Mouse (Mus musculus): ENCODE measurements around the gene Thegl.
"Not testable (repeated sequence)": the region's sequence is repeated elsewhere in the genome, so short reads cannot be mapped to it uniquely, and the experiment has no call there.

The Thegl gene

DNA sequence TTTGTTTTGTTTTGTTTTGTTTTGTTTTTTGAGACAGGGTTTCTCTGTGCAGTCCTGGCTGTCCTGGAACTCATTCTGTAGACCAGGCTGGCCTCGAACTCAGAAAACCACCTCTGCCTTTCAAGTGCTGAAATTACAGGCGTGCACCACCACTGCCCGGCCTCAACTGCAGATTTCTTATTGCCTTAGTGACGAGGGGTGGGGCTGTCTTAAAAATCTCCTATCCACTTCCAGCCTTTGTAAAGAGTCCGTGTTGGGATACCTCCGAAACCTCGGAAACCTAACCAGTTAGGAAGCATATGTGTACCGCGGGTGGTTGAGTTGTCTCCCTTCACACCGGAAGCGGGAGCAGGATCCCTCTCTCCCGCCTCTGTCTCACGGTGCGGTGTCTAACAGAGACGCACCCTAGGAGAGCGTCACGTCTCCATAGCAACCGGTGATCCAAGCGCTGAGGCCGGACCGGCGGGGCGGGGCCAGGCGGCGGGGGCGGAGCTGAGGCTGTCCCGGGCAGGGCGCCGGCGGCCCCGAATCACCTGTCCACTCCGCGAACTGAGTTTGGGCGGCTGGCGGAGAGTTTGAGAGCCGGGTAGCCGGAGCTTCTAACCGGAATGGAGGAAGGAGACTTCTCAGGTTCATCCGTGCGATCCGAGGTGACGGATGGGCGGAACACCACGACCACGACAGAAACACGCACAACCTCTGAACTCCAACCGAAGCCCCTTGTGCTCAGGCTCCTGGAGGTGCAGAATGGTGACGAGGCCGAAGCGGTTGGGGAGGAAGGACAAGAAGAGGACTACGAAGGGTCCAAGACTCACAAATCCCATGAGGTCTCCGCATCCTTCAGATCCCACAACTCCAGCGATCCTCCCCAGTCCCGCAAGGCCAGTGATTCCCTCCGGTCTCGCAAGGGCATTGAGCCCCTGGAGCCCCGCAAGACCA lies at the start of gene Thegl:
TSS of gene Thegl (plus strand) at position 480 of the 939 bp plus-strand sequence.
- DNase-seq (ENCODE audit: extremely low spot score): peak; percentile 88

DNA sequence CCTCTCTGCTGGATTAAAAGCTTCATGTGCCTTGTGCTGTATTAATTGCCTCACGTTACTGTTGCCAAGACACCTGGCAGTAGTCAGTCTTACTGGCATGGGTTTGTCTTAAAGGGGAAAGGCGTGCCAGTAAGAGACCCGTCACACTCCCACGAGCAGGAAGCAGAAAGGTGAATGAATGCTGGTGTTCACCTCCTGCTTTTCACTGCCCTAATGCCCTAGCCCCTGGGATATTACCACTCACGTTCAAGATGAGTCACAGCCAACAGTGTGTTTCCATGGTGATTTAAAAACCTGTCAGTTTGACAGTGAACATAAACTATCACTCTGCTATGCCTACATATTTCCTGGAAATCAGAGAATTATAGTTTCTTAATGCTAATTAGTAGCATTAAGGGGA lies 46.6 kb upstream of the Thegl start:
- no peak for DNase-seq (ENCODE audit: extremely low spot score)

DNA sequence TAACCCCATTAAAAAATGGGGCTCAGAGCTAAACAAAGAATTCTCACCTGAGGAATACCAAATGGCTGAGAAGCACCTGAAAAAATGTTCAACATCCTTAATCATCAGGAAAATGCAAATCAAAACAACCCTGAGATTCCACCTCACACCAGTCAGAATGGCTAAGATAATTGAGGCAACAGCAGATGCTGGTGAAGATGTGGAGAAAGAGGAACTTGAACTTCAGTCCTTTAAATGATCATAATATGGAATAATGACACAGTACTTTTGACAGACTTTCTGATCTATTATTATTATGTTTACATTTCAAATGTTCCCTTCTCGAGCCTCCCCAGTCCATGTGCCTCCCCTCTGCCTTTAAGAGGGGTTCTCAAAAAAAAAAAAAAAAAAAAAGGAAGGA lies 44.7 kb upstream of the Thegl start:
- not testable (repeated sequence) for DNase-seq (ENCODE audit: extremely low spot score)

DNA sequence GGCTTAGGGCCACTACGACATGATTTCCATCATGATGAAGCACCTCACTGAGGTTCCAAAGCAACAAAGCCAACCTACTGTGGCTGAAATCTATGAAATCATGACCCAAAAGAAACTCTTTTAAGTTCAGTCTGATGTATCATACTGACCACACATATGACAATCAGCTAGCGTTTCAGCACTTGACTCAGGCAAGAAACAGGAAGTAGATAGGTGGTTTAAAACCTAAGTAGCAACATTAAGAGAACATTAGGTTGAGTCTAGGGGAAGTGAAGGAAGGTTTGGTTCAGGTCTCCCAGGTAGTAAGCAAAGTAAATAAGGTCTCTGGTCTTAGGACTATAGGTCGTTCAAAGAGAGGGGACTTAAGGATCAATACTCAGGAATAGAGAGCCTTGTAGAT lies 42.3 kb upstream of the Thegl start:
- no peak for DNase-seq (ENCODE audit: extremely low spot score)

DNA sequence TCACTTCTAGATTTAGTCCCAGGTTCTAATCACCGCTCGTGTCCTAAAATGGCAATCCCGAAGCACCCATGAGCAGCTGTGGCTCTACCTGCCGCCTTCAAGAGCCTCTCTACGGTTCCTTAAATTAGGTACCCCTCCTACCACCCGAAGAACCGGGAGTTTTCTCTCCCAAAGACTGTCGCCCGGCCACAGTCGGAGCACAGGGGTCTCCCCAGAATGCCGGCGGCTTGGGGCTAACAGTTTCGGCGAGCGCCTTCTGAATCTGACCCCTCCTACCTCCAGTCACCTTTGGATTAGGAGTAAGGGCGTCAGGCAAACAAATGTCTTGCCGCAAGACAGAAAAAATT lies 41.6 kb upstream of the Thegl start:
- DNase-seq (ENCODE audit: extremely low spot score): no peak

DNA sequence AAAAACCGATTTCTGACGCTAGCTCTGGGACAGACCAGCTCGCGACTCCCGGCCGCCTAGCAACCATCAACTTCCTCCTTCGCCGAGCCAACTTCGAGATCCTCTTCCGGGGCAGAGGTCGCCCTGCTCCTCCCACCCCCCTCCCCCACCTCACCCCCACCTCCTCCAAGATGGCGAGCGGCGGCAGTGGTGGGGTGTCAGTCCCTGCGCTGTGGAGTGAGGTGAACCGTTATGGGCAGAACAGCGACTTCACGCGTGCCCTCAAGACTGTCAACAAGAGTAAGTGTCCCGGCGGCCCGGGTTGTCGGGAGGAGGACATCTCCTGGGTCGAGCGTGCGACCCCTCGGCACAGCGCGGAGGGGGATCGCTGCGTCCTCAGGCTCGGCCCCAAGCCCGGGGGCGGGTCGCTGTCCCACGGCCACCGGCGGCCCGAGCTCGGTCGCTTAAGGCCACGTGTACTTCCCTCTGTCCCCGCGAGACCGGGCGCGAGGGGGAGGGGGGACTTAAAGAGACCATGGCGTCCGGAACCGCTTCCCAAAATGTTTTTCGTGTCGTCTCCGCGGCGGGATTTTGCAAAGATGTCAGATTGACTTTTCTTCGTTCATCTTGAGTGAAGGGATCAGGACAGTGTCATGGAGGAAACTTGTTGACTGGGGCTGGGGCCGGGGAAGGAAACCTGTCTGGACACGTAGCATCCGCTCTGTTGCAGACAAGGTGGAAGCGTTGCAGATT lies 41.1 kb upstream of the Thegl start, which contains the start of gene Srp72:
TSS of gene Srp72 (plus strand) at position 130 of the 732 bp plus-strand sequence.
- peak; percentile 93 for DNase-seq (ENCODE audit: extremely low spot score)

DNA sequence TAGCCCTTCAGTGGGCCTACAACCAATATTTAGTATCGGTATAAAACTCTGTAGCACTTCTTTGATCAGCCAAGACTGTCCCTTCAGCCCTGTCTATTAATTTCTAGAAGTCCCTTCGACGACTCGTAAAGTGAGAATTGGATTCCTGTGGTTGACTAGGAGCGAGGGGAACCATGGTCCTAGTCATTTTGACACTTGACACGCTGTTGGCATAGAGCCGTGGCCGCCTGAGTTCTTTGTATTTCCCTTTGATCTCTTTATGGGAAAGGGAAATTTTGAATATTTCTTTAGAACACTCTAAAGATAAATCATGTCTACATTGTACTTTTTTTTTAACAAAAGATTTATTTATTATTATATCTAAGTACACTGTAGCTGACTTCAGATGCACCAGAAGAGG lies 40.1 kb upstream of the Thegl start:
- DNase-seq (ENCODE audit: extremely low spot score): no peak

DNA sequence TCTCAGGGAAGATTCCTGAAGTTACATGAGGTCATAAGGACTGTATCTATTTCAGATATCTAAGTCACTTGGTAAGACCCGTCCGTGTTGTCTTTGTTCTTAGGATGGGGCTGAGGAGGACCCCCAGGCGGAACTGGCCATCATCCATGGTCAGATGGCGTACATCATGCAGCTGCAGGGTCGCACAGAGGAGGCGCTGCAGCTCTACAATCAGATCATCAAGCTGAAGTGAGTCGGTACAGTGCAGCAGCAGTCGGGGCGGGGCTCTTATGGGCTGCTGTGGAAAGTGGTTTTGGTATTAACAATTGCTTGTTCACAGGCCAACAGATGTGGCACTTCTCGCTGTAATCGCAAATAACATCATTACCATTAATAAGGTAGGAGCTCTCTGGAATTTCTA lies 31.8 kb upstream of the Thegl start:
- no peak for DNase-seq (ENCODE audit: extremely low spot score)

DNA sequence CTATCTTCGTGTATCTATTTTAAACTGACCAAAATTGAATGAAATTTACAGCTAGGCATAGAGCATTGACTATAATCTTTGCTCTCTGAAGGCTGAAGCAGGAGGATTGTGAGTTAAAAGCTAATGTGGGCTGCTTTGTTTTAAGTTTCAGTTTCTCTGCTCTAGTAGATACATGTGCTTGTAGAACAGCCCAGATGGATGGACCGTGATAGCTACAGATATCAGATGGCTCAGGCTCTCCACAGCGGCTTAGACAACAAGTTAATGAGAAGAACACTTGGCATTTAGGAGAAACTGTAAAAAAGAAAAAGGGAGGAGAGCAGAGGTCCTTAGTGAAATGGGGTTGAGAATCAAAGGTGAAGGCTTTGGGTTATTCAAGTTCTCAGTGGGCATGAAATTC lies 25.0 kb upstream of the Thegl start:
- DNase-seq (ENCODE audit: extremely low spot score): no peak

DNA sequence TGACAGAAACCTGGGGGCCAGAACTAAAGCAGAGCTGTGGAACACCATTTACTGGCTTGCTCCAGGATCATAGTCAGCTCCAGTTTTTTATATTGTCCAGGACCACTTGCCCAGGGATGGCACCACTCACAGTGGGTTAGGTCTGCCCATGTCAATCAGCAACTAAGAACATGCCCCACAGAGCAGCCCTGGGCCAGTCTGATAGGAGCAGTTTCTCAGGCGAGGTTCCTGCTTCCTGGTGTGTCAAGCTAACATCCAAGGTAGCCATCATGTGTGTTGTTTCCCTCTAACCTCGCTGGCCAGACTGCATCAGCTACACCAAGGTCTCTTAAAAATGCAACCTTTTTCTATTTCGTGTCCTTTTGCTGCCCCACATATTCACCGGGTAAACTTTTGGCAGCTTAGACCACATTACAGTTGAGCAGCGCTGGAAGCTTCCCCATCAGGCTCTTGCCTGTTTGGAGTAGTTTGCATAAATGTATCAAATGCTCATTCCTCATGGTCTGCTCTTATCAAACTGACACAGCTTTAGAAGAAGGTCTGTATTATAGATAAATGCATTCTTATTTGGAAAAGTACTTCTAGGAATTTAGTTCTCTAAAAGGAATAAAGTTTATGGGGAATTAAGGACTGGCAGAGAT lies 22.5 kb upstream of the Thegl start:
- no peak for DNase-seq (ENCODE audit: extremely low spot score)

DNA sequence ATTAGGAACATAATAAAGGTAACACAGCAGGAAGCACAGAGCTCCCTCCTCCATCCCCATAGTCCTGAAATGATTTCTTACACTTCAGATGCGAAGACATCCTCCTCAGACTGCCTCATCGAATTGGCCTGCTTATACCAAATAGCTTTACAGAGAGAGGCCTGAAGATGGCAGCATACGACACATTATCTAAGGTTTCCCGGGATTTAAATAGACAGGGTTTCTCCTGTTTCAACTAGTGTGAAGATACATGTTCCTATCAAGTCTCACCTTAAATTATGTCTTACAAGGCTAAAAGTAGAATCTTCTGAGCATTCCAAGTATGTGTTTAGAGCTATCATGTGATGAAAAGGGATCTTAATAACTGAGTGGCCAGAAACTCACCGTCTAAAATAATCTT lies 17.4 kb upstream of the Thegl start:
- DNase-seq (ENCODE audit: extremely low spot score): peak; percentile 32

DNA sequence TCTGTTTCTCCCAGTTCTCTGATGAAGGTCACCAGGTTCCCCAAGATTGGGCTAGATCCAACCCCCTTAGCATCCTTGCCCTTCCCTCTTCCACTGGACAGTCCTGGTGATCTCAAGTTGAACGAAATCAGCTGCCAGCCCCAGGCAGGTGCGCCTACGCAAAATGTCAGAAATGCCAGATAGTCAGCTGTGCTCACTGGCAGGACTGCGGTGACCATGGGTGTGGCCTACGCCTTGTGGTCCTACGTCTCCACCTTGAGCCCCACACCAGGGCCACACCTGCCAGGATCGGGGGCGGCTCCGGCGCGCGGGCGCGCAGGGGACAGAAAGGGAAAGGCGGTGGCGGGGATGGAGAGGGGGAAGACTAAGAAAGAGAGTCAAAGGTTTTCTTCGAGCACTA lies 14.6 kb upstream of the Thegl start:
- DNase-seq (ENCODE audit: extremely low spot score): no peak

DNA sequence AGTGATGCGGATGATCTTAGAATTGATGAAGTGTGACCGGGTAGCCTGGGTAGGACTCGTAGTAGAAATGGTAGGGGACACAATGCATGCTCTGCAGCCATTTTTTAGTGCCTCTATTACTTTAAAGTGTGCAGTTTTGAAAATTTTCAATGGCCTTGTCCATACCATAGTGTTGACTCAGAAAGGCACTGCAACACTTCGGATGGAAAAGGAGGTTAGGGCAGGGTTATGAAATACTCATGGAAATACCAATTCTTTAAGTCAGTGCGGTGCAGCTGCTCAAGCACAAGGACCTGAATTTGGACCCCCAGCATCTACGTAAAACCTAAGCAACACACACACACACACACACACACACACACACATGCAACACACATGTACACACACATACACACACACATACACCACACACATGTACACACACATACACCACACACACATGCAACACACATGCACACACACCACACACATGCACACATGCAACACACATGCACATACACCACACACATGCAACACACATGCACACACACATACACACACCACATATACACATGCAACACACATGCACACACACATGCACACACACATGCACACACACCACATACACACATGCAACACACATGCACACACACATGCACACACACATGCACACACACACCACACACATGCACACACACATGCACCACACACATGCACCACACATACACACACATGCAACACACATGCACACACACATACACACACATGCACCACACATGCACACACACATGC lies 11.6 kb upstream of the Thegl start, which contains the start of gene Arl9:
TSS of gene Arl9 (plus strand) at position 5 of the 771 bp plus-strand sequence.
- DNase-seq (ENCODE audit: extremely low spot score): no peak

DNA sequence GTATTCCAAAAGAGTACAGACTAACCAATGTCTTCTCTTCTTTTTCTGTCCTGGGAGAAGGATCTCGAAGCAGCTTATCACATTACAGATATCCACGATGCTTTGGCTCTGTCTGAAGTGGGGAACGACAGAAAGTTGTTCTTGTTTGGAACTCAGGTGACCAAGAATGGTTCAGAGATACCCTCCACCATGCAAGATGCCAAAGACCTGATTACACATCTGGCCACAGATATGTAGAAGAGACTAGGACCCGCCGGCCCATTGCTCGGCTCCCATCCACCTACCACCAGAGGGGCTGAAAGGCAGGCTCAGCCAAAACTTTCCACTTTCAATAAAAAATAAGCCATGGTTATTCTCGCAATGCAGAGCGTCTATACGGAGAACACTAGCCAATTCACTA lies 5.5 kb upstream of the Thegl start:
- no peak for DNase-seq (ENCODE audit: extremely low spot score)

DNA sequence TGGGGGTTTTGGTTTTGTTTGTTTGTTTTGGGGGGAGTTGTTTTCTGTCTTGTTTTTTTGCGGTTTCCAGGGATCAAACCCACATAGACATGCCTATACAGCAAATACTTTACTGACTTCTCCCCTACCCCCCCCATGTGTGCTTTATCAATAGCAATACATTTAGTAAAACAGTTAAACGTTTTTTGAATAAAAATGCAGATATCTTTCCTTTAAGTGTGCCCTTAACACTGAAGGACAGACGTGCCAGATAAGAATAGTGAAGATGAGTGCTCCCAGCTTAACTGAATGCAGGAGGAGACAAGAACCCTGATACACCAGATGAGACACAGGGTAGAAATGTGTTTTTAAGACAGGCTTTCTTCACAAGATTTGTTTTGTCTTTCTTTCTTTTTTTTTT lies 4.7 kb upstream of the Thegl start:
- DNase-seq (ENCODE audit: extremely low spot score): no peak

DNA sequence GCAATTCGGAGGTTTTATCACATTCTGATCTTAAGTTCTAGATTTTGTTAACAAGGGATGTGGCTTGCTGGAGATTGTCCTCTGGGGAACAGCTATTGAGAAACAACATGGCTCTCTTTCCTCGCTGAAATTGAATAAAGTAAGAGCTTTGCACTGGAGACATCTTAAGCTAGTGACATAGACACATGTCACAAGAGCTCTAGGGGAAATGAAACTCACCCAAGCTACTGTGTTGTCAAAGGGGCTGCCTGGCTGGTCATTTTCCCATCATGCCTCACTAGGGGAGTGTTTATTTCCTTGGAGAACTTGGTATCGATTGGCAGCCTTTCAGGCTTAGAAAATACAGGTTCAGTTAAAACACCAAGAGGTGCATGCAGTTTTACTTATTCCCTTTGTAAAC lies 2.7 kb upstream of the Thegl start:
- DNase-seq (ENCODE audit: extremely low spot score): no peak

DNA sequence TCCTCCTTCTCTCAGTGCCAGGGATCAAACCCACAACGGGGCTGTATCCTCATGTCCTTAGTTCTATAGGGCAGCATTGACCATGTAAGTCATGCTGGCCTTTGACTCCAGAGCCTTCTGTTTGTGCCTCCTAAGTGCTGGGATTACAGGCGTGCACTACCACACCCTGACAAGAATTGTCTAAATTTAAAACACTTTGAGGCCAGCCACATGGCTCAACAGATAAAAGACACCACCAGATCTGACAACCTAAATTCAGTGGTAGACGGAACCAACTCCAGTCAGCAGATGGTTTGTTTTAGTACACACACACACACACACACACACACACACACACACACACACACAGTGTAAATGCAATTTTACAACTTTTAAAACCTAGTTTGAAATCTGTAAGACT lies 12.2 kb downstream of the Thegl start:
- DNase-seq (ENCODE audit: extremely low spot score): no peak

DNA sequence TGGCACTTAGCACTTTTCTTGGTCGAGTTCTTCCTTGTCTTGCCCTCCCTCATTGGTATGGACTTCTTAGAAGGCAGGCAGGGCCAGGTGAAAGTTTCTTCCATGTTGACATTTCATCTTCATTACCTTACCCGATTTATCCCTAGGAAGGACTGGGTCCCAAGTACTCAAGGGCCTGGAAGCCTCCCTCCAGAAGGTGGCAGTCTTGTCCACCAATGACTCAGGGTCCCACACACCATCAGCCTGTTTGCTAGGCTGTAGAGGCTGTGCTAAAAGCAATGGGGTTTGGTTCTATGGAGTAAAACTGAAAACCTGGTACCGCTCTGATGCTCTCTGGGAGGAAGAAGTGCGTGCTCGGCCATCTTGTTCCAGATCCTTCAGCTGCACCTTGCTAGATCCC lies 13.9 kb downstream of the Thegl start:
- no peak for DNase-seq (ENCODE audit: extremely low spot score)

DNA sequence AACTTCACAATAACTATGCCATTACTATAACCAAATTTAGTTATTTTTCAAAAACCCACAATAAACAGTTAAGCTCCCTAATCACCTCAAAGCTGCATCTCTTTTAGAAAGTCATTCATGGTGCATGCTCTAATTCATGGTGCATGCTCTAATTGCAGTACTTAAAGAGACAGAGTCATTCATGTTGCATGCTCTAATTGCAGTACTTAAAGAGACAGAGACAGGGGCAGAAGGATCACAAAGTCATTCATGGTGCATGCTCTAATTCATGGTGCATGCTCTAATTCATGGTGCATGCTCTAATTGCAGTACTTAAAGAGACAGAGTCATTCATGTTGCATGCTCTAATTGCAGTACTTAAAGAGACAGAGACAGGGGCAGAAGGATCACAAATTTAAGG lies 19.3 kb downstream of the Thegl start:
- DNase-seq (ENCODE audit: extremely low spot score): not testable (repeated sequence)

DNA sequence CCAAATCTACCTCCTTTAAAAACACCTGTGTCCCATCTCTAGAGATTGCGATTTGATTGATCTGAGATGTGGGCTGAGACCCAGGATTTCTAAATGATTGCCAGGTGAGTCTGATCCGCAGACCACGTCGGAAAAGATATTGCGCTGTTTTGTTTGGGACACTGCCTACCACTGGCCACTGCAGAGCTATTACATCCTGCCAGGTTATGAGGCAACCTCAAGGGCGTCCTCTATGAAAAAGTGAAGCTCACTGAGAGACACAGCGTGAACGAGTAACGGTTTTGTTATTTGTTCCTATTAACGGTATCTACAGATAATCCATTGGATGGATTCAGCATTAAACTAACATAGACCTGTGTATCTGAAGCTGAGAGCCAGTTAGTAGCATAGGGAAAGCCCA lies 22.6 kb downstream of the Thegl start:
- DNase-seq (ENCODE audit: extremely low spot score): no peak

DNA sequence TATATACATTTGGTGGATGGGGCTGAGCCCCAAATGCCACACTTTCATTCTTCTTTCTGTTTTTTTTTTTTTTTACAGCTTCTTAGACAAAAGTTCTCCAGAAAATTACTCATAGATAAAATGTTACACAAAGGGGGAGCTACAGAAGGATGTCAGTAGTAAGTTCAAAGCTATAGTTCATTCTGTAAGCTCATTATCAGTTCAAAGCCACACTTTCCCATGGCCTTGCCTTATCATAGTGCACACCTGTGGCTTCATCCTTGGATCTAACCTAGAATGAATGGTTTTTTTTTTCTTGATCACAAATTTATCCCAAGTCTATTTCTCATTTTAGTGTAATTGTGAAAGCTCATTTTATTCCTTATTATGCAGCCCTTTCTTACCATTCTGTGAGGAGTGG lies 23.6 kb downstream of the Thegl start:
- no peak for DNase-seq (ENCODE audit: extremely low spot score)

DNA sequence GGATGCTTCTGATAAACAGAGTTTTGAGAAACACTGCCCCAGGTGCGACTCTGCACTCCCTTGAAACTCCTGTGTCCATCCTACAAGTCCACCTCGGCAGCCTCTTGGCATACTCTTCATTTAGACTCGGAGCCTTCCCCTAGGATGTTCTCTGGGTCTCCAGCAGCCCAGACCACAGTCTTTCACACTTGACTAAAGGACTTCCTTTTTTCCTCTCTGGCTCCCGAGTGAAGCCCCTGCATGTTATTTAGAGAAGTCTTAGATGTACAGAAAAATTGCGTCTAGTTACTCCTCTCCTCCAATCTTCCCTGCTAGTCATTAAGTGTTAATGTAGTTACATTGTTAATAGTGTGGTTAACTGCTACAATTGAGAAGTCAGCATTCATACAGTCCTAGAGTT lies 28.5 kb downstream of the Thegl start:
- no peak for DNase-seq (ENCODE audit: extremely low spot score)

All from embryo, embryonic 9.5 days (tissue).